Mouse (Mus musculus) lung, embryonic 14.5 days (tissue): Measurements from ENCODE around the gene H2-T22. TPM values are rescaled to one million over a fixed set of nuclear protein-coding genes. Genes with fewer than 3 reads are reported as not detected.

ENCODE experiments used
- ATAC-seq: fragments of 200-750 bp; cut with Nextera tagmentation; 2 replicates; pipeline ENCODE4 v1.8.0; 2017; ENCODE audit warnings: mild to moderate bottlenecking, moderate TSS enrichment, moderate library complexity; ENCODE audit not compliant: insufficient read depth
- DNase-seq: peaks from one replicate; pipeline ENCODE4 v3.0.0-alpha.2; 2015
- H3K27ac ChIP-seq: fragments of 300-500 bp; sonication (generic); 2 replicates; pipeline ENCODE4 v1.5.1; 2014; ENCODE audit warnings: low read depth, mild to moderate bottlenecking, moderate library complexity
- H3K27me3 ChIP-seq: fragments of 300-500 bp; sonication (generic); 2 replicates; pipeline ENCODE4 v1.6.1; 2014; ENCODE audit warnings: low read length, control low read depth; ENCODE audit not compliant: insufficient read depth
- H3K36me3 ChIP-seq: fragments of 300-500 bp; sonication (generic); 2 replicates; pipeline ENCODE4 v1.6.1; 2014; ENCODE audit warnings: control low read depth; ENCODE audit not compliant: insufficient read depth
- H3K4me1 ChIP-seq: fragments of 300-500 bp; sonication (generic); 2 replicates; pipeline ENCODE4 v1.6.1; 2014; ENCODE audit warnings: antibody characterized with exemption, control low read depth; ENCODE audit not compliant: insufficient read depth
- H3K4me2 ChIP-seq: fragments of 300-500 bp; sonication (generic); 2 replicates; pipeline ENCODE4 v1.6.1; 2014; ENCODE audit warnings: mild to moderate bottlenecking
- H3K4me3 ChIP-seq: fragments of 300-500 bp; sonication (generic); 2 replicates; pipeline ENCODE4 v1.5.1; 2014; ENCODE audit warnings: low read depth, low read length
- H3K9ac ChIP-seq: fragments of 300-500 bp; sonication (generic); 2 replicates; pipeline ENCODE4 v1.6.1; 2014
- H3K9me3 ChIP-seq: fragments of 300-500 bp; sonication (generic); 2 replicates; pipeline ENCODE4 v1.6.1; 2016; ENCODE audit warnings: low read depth, low read length, control low read depth
- CTCF ChIP-seq: IDR thresholded peaks from 2 replicates; pipeline ENCODE4 v1.5.1; 2016; ENCODE audit warnings: antibody characterized with exemption, low read depth
- WGBS: fragments of 180-500 bp; shearing (Covaris S2); extraction: QIAGEN DNeasy Blood & Tissue Kit; methylation state at CpG from one replicate; pipeline ENCODE4 v1.1.7; 2014; 5-methylcytosine and 5-hydroxymethylcytosine counted together
- polyA plus RNA-seq: library from polyadenylated mRNA; unstranded; fragments of >200 nt; fragmentation: Nextera tagmentation; extraction: Ambion mirVana; gene quantifications from 2 replicates; pipeline ENCODE4 v1.2.1, GENCODE M21; 2014

The H2-T22 gene
- polyA plus RNA-seq, 1 experiment from 2014 or later: 16.0 TPM

DNA sequence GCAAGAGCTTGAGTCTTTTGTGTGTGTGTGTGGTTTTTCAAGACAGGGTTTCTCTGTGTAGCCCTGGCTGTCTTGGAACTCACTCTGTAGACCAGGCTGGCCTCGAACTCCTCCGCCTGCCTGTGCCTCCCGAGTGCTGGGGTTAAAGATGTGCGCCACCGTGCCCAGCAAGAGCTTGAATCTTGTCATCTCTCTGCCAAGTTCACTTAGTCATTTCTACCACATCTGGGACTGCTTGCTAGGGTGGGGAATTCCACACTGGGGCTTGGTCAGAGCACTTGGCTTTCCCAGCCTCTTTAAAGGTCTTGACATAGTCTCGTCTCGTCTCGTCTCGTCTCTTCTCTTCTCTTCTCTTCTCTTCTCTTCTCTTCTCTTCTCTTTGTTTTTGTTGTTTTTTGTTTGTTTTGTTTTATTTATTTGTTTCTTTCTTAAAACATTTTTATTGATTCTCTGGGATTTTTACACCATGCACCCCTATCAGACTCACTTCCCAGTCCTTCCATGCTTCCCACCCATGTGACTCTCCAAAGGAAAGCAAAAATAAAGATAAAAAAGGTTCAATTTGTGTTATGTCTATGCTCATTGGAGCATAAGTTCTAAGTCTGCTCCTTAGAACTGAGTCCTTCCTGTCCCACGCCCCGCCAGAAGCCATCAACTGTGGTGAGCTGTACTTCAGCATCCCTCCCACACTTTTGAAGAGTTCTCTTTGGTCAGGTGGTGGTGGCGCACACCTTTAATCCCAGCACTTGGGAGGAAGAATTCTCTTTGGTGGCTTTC, 41.2 kb downstream of the H2-T22 start:
- WGBS: 92% methylated on average over 12 of the region's 12 CpGs
- no peak for ATAC-seq
- no peaks in the 10 kb centered on the region for H3K9me3 ChIP-seq
- H3K4me1 ChIP-seq: no peaks in the 10 kb centered on the region
- no peaks in the 10 kb centered on the region for H3K27me3 ChIP-seq
- H3K4me2 ChIP-seq: no peak overlapping the region
- DNase-seq: no peak
- no peak overlapping the region for H3K27ac ChIP-seq
- no peak overlapping the region for H3K4me3 ChIP-seq
- no peak overlapping the region for H3K9ac ChIP-seq
- no peak for TF ChIP-seq CTCF
- H3K36me3 ChIP-seq: no peaks in the 10 kb centered on the region

- DNase-seq (no peak), ATAC-seq (no peak)
- no peak overlapping the region for H3K4me3 ChIP-seq
- no peak for TF ChIP-seq CTCF
- no peak overlapping the region for H3K4me2 ChIP-seq
- no peak overlapping the region for H3K9ac ChIP-seq
- no peaks in the 10 kb centered on the region for H3K36me3 ChIP-seq
- H3K27me3 ChIP-seq: no peaks in the 10 kb centered on the region
- H3K4me1 ChIP-seq: no peaks in the 10 kb centered on the region
- no peak overlapping the region for H3K27ac ChIP-seq
- WGBS: 66% methylated on average over 4 of the region's 4 CpGs
- no peaks in the 10 kb centered on the region for H3K9me3 ChIP-seq
These were observed 42.2 kb downstream of the H2-T22 start for GRCm38 (mm10) chr17:36000349-36000748.

DNA sequence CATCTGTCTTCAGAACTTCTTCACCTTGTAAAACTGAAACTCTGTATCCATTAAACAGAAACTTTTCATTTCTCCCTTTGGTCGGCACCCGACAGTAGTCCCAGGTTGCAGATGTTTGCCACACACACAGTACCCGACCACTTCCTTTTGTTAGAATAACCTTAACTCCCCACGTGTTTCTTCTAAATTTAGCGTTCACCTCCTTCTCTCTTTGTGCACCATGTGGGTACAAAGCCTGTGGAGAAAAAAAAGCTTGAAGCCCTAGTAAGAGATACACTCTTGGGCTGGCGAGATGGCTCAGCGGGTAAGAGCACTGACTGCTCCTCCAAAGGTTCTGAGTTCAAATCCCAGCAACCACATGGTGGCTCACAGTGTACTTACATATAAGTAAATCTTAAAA, 43.2 kb downstream of the H2-T22 start:
- WGBS: 78% methylated on average over 7 of the region's 7 CpGs

GRCm38 (mm10) chr17:35998545-35999305, 43.8 kb downstream of the H2-T22 start:
- H3K9me3 ChIP-seq: no peaks in the 10 kb centered on the region
- H3K4me1 ChIP-seq: no peaks in the 10 kb centered on the region
- 81% methylated on average over 6 of the region's 6 CpGs for WGBS
- no peak for DNase-seq
- H3K9ac ChIP-seq: no peak overlapping the region
- no peak overlapping the region for H3K27ac ChIP-seq
- no peak for TF ChIP-seq CTCF
- H3K4me3 ChIP-seq: no peak overlapping the region
- ATAC-seq: no peak
- no peak overlapping the region for H3K4me2 ChIP-seq
- H3K27me3 ChIP-seq: no peaks in the 10 kb centered on the region
- no peaks in the 10 kb centered on the region for H3K36me3 ChIP-seq

More for the DNA sequence above, 43.2 kb downstream of the H2-T22 start:
- H3K4me2 ChIP-seq: no peak overlapping the region
- ATAC-seq (no peak), DNase-seq (no peak)
- H3K27me3 ChIP-seq: no peaks in the 10 kb centered on the region
- no peak overlapping the region for H3K4me3 ChIP-seq
- H3K4me1 ChIP-seq: no peaks in the 10 kb centered on the region
- no peak for TF ChIP-seq CTCF
- H3K9me3 ChIP-seq: no peaks in the 10 kb centered on the region
- H3K36me3 ChIP-seq: no peaks in the 10 kb centered on the region
- no peak overlapping the region for H3K27ac ChIP-seq
- H3K9ac ChIP-seq: no peak overlapping the region

DNA sequence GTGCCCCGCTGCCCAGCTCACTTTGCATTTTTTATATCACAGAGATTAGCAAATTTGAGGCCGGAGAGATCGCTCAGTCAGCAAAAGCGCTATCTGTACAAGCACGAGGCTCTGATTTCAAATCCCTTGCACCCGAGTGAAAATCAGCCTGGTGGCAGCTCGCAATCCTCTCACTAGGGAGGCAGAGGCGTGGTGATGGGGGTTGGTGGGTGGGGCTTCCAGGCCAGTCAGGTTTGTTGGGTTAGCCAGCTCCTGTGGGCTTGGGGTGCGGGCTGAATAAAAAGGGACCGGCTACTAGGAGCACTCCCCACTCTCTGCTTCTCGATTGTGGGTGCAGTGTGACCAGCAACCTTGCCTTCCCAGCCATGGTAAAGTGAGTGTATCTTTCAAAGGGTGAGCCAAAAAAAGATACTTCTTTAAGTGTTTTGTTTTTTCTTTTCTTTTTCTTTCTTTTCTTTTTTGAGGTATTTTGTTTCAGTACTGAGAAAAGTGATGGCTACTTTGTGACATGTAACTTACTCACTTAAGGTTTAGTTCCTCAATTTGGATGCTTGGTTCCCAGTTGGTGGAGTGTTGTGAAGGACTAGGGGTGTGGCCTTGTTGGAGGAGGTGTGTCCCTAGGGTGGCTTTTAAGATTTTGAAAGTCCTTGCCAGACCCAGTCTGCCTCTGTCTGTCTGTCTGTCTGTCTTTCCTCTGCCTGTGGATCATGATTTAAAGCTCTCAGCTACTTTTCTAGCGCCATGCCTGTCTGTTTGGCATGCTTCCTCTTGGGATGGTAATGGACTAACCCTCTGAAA, 44.6 kb downstream of the H2-T22 start:
- no peaks in the 10 kb centered on the region for H3K4me1 ChIP-seq
- DNase-seq (peak; percentile 13), ATAC-seq (no peak)
- no peaks in the 10 kb centered on the region for H3K27me3 ChIP-seq
- no peak for TF ChIP-seq CTCF
- peak overlapping the region; percentile 24; the same call in 1 of the 2 replicates for H3K4me2 ChIP-seq
- no peak overlapping the region for H3K27ac ChIP-seq
- H3K9me3 ChIP-seq: no peaks in the 10 kb centered on the region
- H3K36me3 ChIP-seq: no peaks in the 10 kb centered on the region
- no peak overlapping the region for H3K9ac ChIP-seq
- H3K4me3 ChIP-seq: no peak overlapping the region
- 46% methylated on average over 12 of the region's 12 CpGs for WGBS

DNA sequence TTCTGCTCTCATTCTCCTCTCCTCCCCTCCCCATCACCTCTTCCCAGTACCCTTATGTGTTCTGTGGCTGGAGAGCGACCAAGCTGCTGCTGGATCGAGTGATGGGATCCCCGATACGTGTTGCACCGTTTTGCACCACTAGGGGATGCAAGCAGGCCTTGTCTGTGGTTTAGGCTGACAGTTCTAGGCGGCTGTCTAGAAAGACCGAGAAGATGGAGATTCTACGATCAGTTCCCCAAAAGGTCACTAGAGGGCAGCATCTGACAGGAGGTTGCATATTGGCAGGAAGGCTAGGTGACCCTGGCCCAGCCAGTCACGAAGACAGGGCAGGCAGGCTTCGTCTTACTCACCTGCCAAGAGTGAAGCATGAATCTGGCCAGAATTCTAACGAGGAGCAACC, 45.6 kb downstream of the H2-T22 start:
- ATAC-seq (peak; percentile 76), DNase-seq (peak; percentile 99)
- Histone ChIP-seq H3K4me2 (no peak overlapping the region), H3K4me3 (no peak overlapping the region), H3K9me3 (no peaks in the 10 kb centered on the region), H3K4me1 (no peaks in the 10 kb centered on the region), H3K27me3 (no peaks in the 10 kb centered on the region), H3K27ac (no peak overlapping the region), H3K36me3 (no peaks in the 10 kb centered on the region), H3K9ac (no peak overlapping the region)
- 1% methylated on average over 11 of the region's 11 CpGs for WGBS
- peak; percentile 100 for TF ChIP-seq CTCF

GRCm38 (mm10) chr17:35994879-35995240, 47.7 kb downstream of the H2-T22 start:
- Histone ChIP-seq H3K9me3 (no peaks in the 10 kb centered on the region), H3K4me3 (peak overlapping the region; percentile 51), H3K4me2 (peak overlapping the region; percentile 69), H3K27ac (no peak overlapping the region), H3K36me3 (no peaks in the 10 kb centered on the region), H3K27me3 (no peaks in the 10 kb centered on the region), H3K9ac (peak overlapping the region; percentile 61), H3K4me1 (no peaks in the 10 kb centered on the region)
- WGBS: 1% methylated on average over 14 of the region's 14 CpGs
- DNase-seq (peak; percentile 32), ATAC-seq (no peak)
- TF ChIP-seq CTCF: no peak
